Mouse (Mus musculus): ENCODE measurements around the gene Utp18.

The Utp18 gene

GRCm38 (mm10) chr11:93828619-93829326 is 56.8 kb downstream of the Utp18 start:
- no peak for DNase-seq

- DNase-seq = no peak
Observed at GRCm38 (mm10) chr11:93822261-93822660, 63.3 kb downstream of the Utp18 start.

GRCm38 (mm10) chr11:93821533-93821932 is 64.0 kb downstream of the Utp18 start:
- DNase-seq = no peak

- DNase-seq = no peak
Observed at GRCm38 (mm10) chr11:93817966-93818738, 67.4 kb downstream of the Utp18 start.

GRCm38 (mm10) chr11:93812955-93813354 is 72.6 kb downstream of the Utp18 start:
- no peak for DNase-seq

GRCm38 (mm10) chr11:93812125-93812868 is 73.3 kb downstream of the Utp18 start:
- DNase-seq = peak; percentile 15
